Mouse (Mus musculus): Measurements from ENCODE around the gene Ifi35.
"Not testable (repeated sequence)": the region's sequence is repeated elsewhere in the genome, so short reads cannot be mapped to it uniquely, and the experiment has no call there.

The Ifi35 gene

GRCm38 (mm10) chr11:101470206-101470605 lies 22.0 kb downstream of the Ifi35 start:
- DNase-seq = no peak

DNA sequence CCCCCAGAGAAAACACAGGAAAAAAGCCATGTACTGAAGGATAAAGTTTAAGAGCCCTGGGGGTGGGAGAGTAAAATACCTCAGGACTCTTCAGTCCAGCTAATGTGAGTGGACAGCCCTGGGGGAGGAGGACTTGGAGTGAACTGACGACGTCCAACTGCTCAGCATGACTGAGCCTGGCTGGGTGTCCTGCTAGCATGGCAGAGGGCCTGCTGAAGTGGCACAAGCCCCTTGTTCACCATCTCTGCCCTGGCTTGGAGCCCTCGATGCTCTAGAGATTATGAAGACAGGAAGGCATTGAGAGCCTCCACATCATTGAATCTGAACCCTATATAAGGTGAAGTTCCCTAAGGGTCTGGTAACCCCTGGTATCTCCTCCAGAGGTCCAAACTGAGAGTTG lies 23.7 kb downstream of the Ifi35 start:
- no peak for DNase-seq

DNA sequence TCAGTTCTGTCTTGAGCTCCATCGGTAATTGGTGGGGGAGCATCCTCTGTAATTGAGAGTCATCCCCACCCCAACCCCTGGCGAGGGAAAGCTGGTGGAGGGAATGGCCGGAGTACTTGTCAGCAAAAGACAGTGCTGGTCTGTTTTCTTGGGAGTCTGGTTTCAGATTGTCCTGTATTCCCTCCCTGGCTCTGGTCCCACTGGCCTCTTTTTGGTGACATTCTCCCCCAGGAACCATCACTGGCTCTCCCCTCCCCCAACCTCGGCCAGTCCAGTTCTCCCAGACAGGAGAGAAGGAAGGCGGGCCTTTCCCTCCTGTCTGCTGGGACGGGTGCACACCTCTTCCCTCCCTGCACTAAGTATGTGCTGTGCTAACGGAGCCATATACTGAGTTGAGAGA lies 24.1 kb downstream of the Ifi35 start:
- DNase-seq = peak; percentile 59

DNA sequence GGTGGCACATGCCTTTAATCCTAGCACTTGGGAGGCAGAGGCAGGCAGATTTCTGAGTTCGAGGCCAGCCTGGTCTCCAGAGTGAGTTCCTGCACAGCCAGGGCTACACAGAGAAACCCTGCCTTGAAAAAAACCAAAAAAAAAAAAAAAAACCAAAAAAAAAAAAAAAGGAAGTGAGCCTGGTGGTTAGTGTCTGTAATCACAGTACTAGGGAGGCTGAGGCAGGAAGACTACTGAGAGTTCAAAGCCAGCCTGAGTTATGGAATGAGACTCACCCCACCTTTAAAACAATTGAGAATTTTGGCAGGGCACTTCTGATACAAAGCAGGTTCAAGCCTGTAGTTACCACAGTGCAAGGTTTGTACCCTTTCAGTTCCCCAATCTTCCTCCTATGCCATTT lies 25.5 kb downstream of the Ifi35 start:
- DNase-seq = not testable (repeated sequence)

DNA sequence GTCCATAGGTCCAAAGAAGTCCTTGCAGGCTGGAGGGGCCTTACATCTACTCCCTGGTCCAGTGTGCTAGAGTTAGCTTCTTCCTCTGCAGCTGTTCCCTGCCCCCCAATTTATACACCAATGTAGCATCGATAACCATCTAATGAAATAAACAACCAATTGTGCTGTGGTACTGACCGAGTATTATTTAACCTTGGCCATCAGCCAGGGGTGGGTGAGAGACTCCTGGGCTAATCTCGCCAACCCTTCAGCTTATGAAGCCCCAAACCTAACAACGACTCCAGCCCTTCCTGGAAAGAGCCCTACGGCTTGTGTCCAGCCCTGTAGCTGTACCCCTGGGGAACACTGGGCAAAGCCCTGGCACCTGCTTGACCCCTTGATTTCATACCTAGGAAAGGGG lies 26.1 kb downstream of the Ifi35 start:
- no peak for DNase-seq

DNA sequence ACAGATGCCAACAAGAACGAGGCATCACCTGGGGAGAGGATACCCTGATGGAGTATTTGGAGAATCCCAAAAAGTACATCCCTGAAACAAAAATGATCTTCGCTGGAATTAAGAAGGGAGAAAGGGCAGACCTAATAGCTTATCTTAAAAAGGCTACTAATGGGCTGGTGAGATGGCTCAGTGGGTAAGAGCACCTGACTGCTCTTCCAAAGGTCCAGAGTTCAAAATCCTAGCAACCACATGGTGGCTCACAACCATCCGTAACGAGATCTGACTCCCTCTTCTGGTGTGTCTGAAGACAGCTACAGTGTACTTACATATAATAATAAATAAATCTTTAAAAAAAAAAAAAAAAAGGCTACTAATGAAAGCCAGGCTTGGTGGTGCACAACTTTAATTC lies 28.2 kb downstream of the Ifi35 start:
- not testable (repeated sequence) for DNase-seq

DNA sequence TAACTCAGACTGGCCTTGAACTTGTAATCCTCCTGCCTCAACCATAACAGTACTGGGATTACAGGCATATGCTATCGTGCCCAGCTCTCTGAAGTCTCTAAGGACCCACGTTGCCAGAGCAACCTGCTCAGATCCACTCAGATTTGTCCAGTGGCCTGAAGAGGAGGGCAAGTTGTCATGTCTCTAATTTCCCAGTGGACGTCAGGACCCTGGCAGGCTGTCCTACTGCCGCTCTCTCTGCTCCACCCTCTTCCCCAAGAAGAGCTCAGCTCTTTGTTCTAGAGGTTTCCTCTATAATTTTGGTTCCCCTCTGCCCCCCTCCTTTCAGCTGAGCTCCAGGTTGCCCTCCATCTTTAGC lies 29.0 kb downstream of the Ifi35 start:
- no peak for DNase-seq

- no peak for DNase-seq
Measured at GRCm38 (mm10) chr11:101477552-101478211, 29.5 kb downstream of the Ifi35 start.

GRCm38 (mm10) chr11:101479171-101479635 lies 31.0 kb downstream of the Ifi35 start:
- DNase-seq = no peak

DNA sequence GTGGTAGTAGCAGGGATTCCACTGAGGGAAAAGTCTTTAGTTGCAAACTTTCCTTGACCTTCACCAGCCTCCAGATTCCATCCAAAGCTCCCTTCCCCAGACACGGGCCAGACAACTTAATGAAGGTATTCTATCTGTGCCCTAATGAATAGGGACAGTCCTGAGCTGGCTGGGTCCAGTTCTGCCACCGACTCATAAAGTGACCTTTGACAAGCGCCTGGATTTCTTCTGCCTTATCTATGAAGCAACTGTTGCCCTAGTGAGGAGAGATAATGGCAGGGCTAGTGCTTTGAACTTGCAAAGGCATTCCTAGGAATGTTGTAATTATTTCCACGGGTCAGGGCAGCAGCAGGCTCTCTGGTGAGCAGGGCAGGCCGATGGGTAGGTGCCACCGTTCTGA lies 32.7 kb downstream of the Ifi35 start:
- no peak for DNase-seq

- DNase-seq = no peak
Measured at GRCm38 (mm10) chr11:101483804-101484203, 35.6 kb downstream of the Ifi35 start.

DNA sequence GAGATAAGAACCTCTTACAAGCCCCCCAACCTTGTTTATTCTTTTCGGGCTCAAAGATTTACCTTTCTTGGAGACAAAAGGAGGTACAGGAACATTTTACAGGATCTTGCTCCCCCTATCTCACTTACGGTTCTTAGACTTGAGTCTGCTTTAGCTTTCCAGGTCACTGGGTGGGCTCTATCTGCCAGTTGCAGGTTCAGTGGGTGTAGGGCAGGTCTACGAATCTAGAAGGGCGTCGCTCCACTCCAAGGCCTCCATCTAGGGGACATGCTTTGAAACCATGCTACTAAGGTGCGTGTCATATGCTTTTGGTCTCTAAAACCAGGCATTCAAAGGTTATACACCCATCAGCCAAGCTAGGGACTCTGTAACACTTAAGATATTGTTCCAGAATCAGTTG lies 36.0 kb downstream of the Ifi35 start:
- DNase-seq = no peak

DNA sequence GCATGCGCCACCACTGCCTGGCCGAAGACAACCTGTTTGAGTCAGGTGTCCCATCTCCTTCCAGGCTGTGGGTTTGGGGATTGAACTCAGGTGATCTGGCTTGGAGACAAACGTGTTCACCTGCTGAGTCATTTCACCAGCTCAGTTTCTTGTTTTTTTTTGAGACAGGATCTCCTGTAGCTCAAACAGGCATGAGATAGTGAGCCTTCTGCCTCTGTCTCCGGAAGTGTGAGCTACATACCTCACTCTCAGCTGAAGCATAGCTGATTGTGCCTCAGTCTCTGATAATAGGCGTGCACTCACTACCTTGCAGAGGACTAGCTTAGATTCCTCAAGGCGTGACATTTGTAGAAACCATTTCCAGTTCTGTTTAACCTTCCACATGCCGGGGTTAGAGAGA lies 36.6 kb downstream of the Ifi35 start:
- no peak for DNase-seq

DNA sequence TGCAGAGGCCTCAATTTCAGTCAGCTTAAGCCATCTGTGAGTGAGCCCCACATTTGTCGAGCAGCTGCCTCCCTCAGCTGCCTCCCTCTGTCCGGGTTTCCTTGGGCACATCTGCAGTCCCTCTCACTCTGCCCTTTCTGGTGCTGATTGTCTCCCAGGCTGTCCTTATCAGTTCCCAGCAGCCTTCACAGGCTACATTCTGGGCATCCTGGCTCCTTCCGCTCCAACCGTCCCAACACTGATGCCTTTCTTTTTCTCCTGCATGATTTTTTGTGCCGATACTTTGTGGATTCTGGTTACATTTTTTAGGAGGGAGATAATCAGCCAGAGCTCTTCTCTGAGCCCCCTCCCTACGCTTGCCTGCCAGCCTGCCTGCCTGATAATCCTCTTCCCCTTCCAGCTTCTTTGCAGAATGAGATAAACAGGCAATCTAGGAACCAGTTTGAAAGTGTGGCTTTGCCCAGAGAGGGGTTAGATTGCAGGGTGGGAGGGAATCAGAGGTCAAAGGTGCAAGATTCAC lies 37.4 kb downstream of the Ifi35 start:
- DNase-seq = no peak

- no peak for DNase-seq
Measured at GRCm38 (mm10) chr11:101486126-101486525, 37.9 kb downstream of the Ifi35 start.

DNA sequence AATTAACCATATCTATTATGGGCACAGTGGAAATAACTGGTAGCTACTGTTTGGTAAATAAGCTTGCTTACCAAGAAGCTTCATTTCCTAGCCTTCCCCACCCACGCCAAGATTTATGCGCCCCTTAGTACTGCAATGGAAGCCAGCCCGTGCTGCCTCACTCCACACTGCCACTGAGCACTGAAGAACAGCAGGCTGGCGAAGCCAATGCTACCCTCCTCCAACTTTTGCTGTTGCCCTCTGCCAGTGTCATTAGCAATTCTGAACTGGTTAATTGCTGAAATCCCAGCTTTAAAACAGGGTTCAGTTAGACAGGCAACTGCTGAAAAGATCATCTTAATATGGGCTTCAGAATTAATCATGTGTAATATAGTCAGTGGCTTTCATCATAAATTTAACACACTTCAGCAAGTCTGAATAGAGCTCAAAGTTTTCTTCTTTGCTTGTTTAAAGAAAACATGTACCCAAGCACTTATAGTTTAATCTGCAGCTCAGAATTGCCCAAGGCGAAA lies 58.1 kb downstream of the Ifi35 start:
- no peak for DNase-seq

- DNase-seq = no peak
Measured at GRCm38 (mm10) chr11:101507090-101507489, 58.9 kb downstream of the Ifi35 start.
